Mouse (Mus musculus) liver, postnatal 0 days (tissue): Measurements from ENCODE around the gene Sclt1.

Experiments
- CTCF ChIP-seq: sonication (generic); IDR thresholded peaks from 2 replicates; pipeline ENCODE4 v1.5.1; 2016; ENCODE audit warnings: antibody characterized with exemption, low read depth
- EP300 ChIP-seq: IDR thresholded peaks from 2 replicates; pipeline ENCODE4 v1.6.1; 2016; ENCODE audit warnings: antibody characterized with exemption, low read depth, mild to moderate bottlenecking

GRCm38 (mm10) chr3:41586917-41587316 lies 155.4 kb downstream of the Sclt1 start:
- no peak for TF ChIP-seq CTCF
- TF ChIP-seq EP300: no peak
